Mouse (Mus musculus) left cerebral cortex, postnatal 14 days (tissue): ENCODE measurements around the gene Slc22a5. TPM values are rescaled to one million over a fixed set of nuclear protein-coding genes. Genes with fewer than 3 reads are reported as not detected.

Experiments
- DNase-seq, 2 experiments: peaks; one replicate each; pipeline ENCODE4 v3.0.0; 2021 to 2022; ENCODE audit warnings: low spot score in 2 of 2, mixed read lengths in 1 of 2
- intact Hi-C: fragments of 180-260 bp; cut with DNase I; formaldehyde crosslinking; loops from one replicate; pipeline ENCODE4 v1.15.1; 2025
- total RNA-seq, 2 experiments: library from RNA; stranded (reverse); gene quantifications; 2 replicates each; pipeline ENCODE4 v1.2.3; 2021

Gene Slc22a5
- total RNA-seq, 2 experiments from 2014 or later = 9.4 to 10.9 TPM

- peak; percentile 76 to 78 for DNase-seq
- intact Hi-C loops = loop anchor here (2.0 to 5.0 kb wide), 2 partner anchors 91 to 112 kb away; no protein-coding TSS in a partner anchor
Observed at GRCm38 (mm10) chr11:53849588-53850320, 41.7 kb downstream of the Slc22a5 start.

- DNase-seq = no peak
- intact Hi-C loops = no loop called here
Observed at GRCm38 (mm10) chr11:53845680-53846079, 45.8 kb downstream of the Slc22a5 start.

GRCm38 (mm10) chr11:53843106-53843505 is 48.4 kb downstream of the Slc22a5 start:
- intact Hi-C loops = no loop called here
- peak in 1 of 2 experiments; percentile 43 for DNase-seq

GRCm38 (mm10) chr11:53842161-53842581 is 49.3 kb downstream of the Slc22a5 start:
- DNase-seq = peak; percentile 52 to 68
- intact Hi-C loops = no loop called here

- peak in 1 of 2 experiments; percentile 46 for DNase-seq
- intact Hi-C loops = no loop called here
Observed at GRCm38 (mm10) chr11:53841514-53841913, 49.9 kb downstream of the Slc22a5 start.

GRCm38 (mm10) chr11:53839663-53840642 is 51.5 kb downstream of the Slc22a5 start:
- DNase-seq = no peak
- intact Hi-C loops = no loop called here

- intact Hi-C loops = no loop called here
- no peak for DNase-seq
Observed at GRCm38 (mm10) chr11:53839147-53839546, 52.3 kb downstream of the Slc22a5 start.

GRCm38 (mm10) chr11:53837731-53838130 is 53.7 kb downstream of the Slc22a5 start:
- intact Hi-C loops = no loop called here
- DNase-seq = no peak

GRCm38 (mm10) chr11:53835379-53836010 is 56.0 kb downstream of the Slc22a5 start:
- DNase-seq = no peak
- intact Hi-C loops = no loop called here

GRCm38 (mm10) chr11:53825409-53825808 is 66.1 kb downstream of the Slc22a5 start:
- no peak for DNase-seq
- intact Hi-C loops = no loop called here

- intact Hi-C loops = no loop called here
- DNase-seq = no peak
Observed at GRCm38 (mm10) chr11:53821945-53822338, 69.5 kb downstream of the Slc22a5 start.

GRCm38 (mm10) chr11:53821230-53821944 is 70.1 kb downstream of the Slc22a5 start:
- intact Hi-C loops = no loop called here
- no peak for DNase-seq

GRCm38 (mm10) chr11:53820516-53821170 is 70.8 kb downstream of the Slc22a5 start:
- intact Hi-C loops = no loop called here
- no peak for DNase-seq

- intact Hi-C loops = no loop called here
Observed at GRCm38 (mm10) chr11:53819511-53819910, 71.9 kb downstream of the Slc22a5 start.

GRCm38 (mm10) chr11:53818794-53819193 is 72.7 kb downstream of the Slc22a5 start:
- DNase-seq = no peak
- intact Hi-C loops = no loop called here

More at GRCm38 (mm10) chr11:53819511-53819910, 71.9 kb downstream of the Slc22a5 start:
- no peak for DNase-seq

- no peak for DNase-seq
- intact Hi-C loops = no loop called here
Observed at GRCm38 (mm10) chr11:53816841-53817375, 74.6 kb downstream of the Slc22a5 start.

GRCm38 (mm10) chr11:53814810-53815209 is 76.7 kb downstream of the Slc22a5 start:
- no peak for DNase-seq
- intact Hi-C loops = no loop called here
